ENCODE assay signal across 45 mouse cellular contexts in the genomic region with DNA sequence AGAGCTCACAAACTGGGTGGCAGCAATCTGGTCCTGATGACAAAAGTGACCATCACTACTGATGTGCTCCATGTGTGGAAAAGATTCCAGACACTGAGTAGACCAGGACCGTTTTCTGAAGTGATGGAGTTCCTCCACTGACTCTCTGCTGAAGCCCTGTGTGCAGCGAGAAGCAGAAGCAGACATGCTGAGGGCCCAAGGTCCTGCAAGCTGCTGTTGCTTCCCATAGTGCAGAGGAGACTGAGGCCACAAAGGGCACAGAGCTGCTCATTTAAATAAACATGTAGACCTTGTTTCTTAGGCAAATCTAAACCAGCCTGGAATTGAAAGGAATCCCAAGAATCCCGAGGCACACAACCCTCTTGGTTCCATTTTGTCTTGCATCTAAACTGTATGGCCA. TPM values are rescaled to one million over a fixed set of nuclear protein-coding genes. Genes with fewer than 3 reads are reported as not detected.
"Had no signal": no experiment of that assay in that cellular context is flagged by ENCODE, and none has a peak within 500 bp of the region (broad histone marks: within the 10 kb centered on the region; RNA-seq: fewer than 3 reads in every experiment).

No protein-coding gene starts in this region.

- H3K4me3 ChIP-seq: limb, embryonic 10.5 days; limb, embryonic 12.5 days; limb, embryonic 13.5 days; limb, embryonic 15.5 days; liver, embryonic 12.5 days; liver, embryonic 13.5 days; liver, embryonic 15.5 days; lung, embryonic 15.5 days; megakaryocyte, embryonic 14.5 days; midbrain, embryonic 10.5 days; midbrain, embryonic 12.5 days; midbrain, embryonic 13.5 days; midbrain, embryonic 15.5 days; myocyte; neural tube, embryonic 12.5 days had no signal

- DNase-seq: left cerebral cortex, postnatal 4 days; liver; liver, embryonic 13.5 days; liver, postnatal 0 days; lung, adult 18-20 months; lung, adult 2 months; lung, embryonic 14.5 days; lung, postnatal 10 days; lung, postnatal 14 days; lung, postnatal 36 days; lung, postnatal 4 days; midbrain, embryonic 14.5 days had no signal

- H3K36me3 ChIP-seq: limb, embryonic 10.5 days; limb, embryonic 12.5 days; limb, embryonic 13.5 days; limb, embryonic 15.5 days; liver, embryonic 12.5 days; liver, embryonic 13.5 days; liver, embryonic 15.5 days; lung, embryonic 15.5 days; midbrain, embryonic 10.5 days; midbrain, embryonic 12.5 days; midbrain, embryonic 13.5 days; midbrain, embryonic 15.5 days; neural tube, embryonic 12.5 days had no signal

- H3K9me3 ChIP-seq: limb, embryonic 10.5 days; limb, embryonic 12.5 days; limb, embryonic 13.5 days; limb, embryonic 15.5 days; liver, embryonic 12.5 days; liver, embryonic 13.5 days; liver, embryonic 15.5 days; lung, embryonic 15.5 days; megakaryocyte, embryonic 14.5 days; midbrain, embryonic 10.5 days; midbrain, embryonic 12.5 days; midbrain, embryonic 13.5 days; midbrain, embryonic 15.5 days; neural tube, embryonic 12.5 days had no signal

- H3K4me1 ChIP-seq: limb, embryonic 12.5 days; limb, embryonic 13.5 days; limb, embryonic 15.5 days; liver, embryonic 12.5 days; liver, embryonic 13.5 days; liver, embryonic 15.5 days; lung, embryonic 15.5 days; midbrain, embryonic 10.5 days; midbrain, embryonic 12.5 days; midbrain, embryonic 13.5 days; midbrain, embryonic 15.5 days; neural tube, embryonic 12.5 days had no signal

- H3K27ac ChIP-seq: limb, embryonic 10.5 days; limb, embryonic 12.5 days; limb, embryonic 13.5 days; limb, embryonic 15.5 days; liver, embryonic 12.5 days; liver, embryonic 13.5 days; liver, embryonic 14.5 days; liver, embryonic 15.5 days; lung, embryonic 15.5 days; macrophage; midbrain, embryonic 10.5 days; midbrain, embryonic 12.5 days; midbrain, embryonic 13.5 days; midbrain, embryonic 15.5 days; neural tube, embryonic 12.5 days had no signal

- H3K27me3 ChIP-seq: limb, embryonic 13.5 days; limb, embryonic 15.5 days; liver, embryonic 13.5 days; liver, embryonic 15.5 days; lung, embryonic 15.5 days; midbrain, embryonic 12.5 days; midbrain, embryonic 13.5 days; midbrain, embryonic 15.5 days; neural tube, embryonic 12.5 days had no signal

RNA-seq across cellular contexts. Expression of gene Slamf8, which starts 3.0 kb away (rescaled TPM):
- total RNA-seq: left cerebral cortex, postnatal 10 days; left cerebral cortex, postnatal 14 days; left cerebral cortex, postnatal 25 days; left cerebral cortex, postnatal 36 days; left cerebral cortex, postnatal 4 days; megakaryocyte progenitor cell, adult 5-6 weeks; megakaryocyte-erythroid progenitor cell, adult 5-6 weeks; midbrain, postnatal 0 days had no signal
- polyA plus RNA-seq: limb, embryonic 12.5 days; liver, embryonic 11.5 days; liver, embryonic 12.5 days; lung, embryonic 14.5 days; lung, embryonic 16.5 days; midbrain, embryonic 10.5 days; midbrain, embryonic 11.5 days; midbrain, embryonic 12.5 days; midbrain, embryonic 13.5 days; midbrain, embryonic 15.5 days; midbrain, embryonic 16.5 days; midbrain, postnatal 0 days; myocyte; neural tube, embryonic 11.5 days; neural tube, embryonic 12.5 days had no signal

RNA-seq across cellular contexts. Expression of gene Fcrl6, which starts 9.0 kb away (rescaled TPM):
- total RNA-seq: left cerebral cortex, postnatal 10 days; left cerebral cortex, postnatal 14 days; left cerebral cortex, postnatal 25 days; left cerebral cortex, postnatal 36 days; left cerebral cortex, postnatal 4 days; liver, adult 2 months; megakaryocyte progenitor cell, adult 5-6 weeks; megakaryocyte, adult 5-6 weeks; megakaryocyte-erythroid progenitor cell, adult 5-6 weeks; monocyte, adult 5-6 weeks had no signal
- polyA plus RNA-seq: liver, adult 2 months; liver, embryonic 12.5 days; liver, embryonic 13.5 days; liver, embryonic 14.5 days; liver, embryonic 15.5 days; lung, adult 2 months; lung, embryonic 14.5 days; lung, embryonic 15.5 days; lung, embryonic 16.5 days; lung, postnatal 0 days; macrophage; midbrain, embryonic 13.5 days; myocyte had no signal

RNA-seq across cellular contexts. Expression of gene Vsig8, which starts 37.6 kb away (rescaled TPM):
- total RNA-seq: left cerebral cortex, postnatal 4 days; liver, adult 2 months; megakaryocyte progenitor cell, adult 5-6 weeks; megakaryocyte, adult 5-6 weeks; megakaryocyte-erythroid progenitor cell, adult 5-6 weeks; monocyte, adult 5-6 weeks had no signal
- polyA plus RNA-seq: limb, embryonic 10.5 days; limb, embryonic 11.5 days; limb, embryonic 12.5 days; liver, adult 2 months; liver, embryonic 11.5 days; liver, embryonic 12.5 days; liver, embryonic 13.5 days; liver, embryonic 14.5 days; liver, embryonic 15.5 days; liver, postnatal 0 days; myocyte had no signal
